Mouse (Mus musculus) heart, adult 2 months (tissue): Measurements from ENCODE around the gene Usp43.
A peak's percentile ranks its signal among the peaks of the same experiment; 100 is the strongest.

Experiments used
- CTCF ChIP-seq: fragments of 200-600 bp; IDR thresholded peaks from 2 replicates; pipeline ENCODE4 v1.8.1; 2022; ENCODE audit warnings: antibody characterized with exemption, mild to moderate bottlenecking, moderate library complexity
- POLR2A ChIP-seq: fragments of 200-500 bp; IDR thresholded peaks from 2 replicates; pipeline ENCODE4 v1.6.1; 2011; ENCODE audit warnings: mild to moderate bottlenecking, low read depth, low read length, control low read depth; ENCODE audit not compliant: insufficient read depth

GRCm38 (mm10) chr11:67965905-67966878 is 44.2 kb upstream of the Usp43 start, which contains the start of gene Stx8:
- TF ChIP-seq CTCF (no peak), POLR2A (peak; percentile 69)
